Mouse (Mus musculus) E14TG2a.4 (cell line): ENCODE measurements around the gene Hoxb3.

ENCODE experiments used
- H3K27me3 ChIP-seq: 2 replicates; pipeline ENCODE4 v1.6.1; 2014; ENCODE audit warnings: low read length, control low read depth; ENCODE audit not compliant: insufficient read depth
- H3K36me3 ChIP-seq: 2 replicates; pipeline ENCODE4 v1.6.1; 2014; ENCODE audit warnings: low read length, control low read depth; ENCODE audit not compliant: insufficient read depth
- H3K4me1 ChIP-seq: replicated peaks from 2 replicates; pipeline ENCODE4 v1.6.1; 2014; ENCODE audit warnings: low read depth, low read length, control low read depth
- H3K4me3 ChIP-seq: replicated peaks from 2 replicates; pipeline ENCODE4 v1.5.1; 2014; ENCODE audit warnings: mild to moderate bottlenecking, low read length
- H3K9me3 ChIP-seq: 2 replicates; pipeline ENCODE4 v1.6.1; 2014; ENCODE audit warnings: low read length, control low read depth
- CTCF ChIP-seq: conservative IDR thresholded peaks from 2 replicates; pipeline ENCODE4 v1.5.1; 2014; ENCODE audit warnings: low read length
- NANOG ChIP-seq: IDR thresholded peaks from 2 replicates; pipeline ENCODE4 v1.6.1; 2014; ENCODE audit warnings: borderline replicate concordance, low read length, mixed read lengths
- POU5F1 ChIP-seq: IDR thresholded peaks from 2 replicates; pipeline ENCODE4 v1.6.1; 2014; ENCODE audit warnings: low read length, borderline replicate concordance

The Hoxb3 gene

DNA sequence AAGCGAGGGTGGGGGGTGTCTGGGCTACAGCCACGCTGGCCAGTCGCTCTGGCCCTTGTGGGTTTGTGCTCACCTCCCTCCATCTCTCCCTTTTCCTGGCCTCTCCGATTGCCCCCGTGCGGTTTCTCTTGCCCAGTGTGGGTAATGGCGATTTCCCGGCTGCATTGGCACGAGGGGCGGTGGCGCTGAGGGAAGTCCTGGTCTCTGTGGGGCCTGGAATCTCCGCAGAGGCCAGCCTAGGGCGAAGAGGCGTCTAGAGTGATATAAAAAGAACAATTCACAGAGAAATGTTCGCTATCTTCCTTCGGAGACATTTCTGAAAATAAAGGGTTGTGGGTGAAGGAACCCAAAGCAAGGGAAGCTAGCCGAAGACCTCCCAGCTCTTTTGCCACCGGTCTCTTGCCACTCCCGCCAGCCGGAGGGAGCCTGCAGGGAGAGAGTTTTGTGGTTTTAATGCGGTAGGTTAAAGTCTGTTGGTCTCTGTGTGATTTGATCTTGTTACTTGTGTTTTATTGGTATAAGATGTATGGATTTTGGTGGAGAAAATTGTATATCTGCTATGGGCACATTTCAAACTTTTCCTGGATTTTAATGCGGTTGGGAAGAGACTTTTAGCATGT is 29.7 kb upstream of the Hoxb3 start:
- Histone ChIP-seq H3K4me3 (peak overlapping the region; percentile 13; the same call in 1 of the 2 replicates), H3K36me3 (no peaks in the 10 kb centered on the region), H3K4me1 (peaks cover 43% of the 10 kb centered on the region), H3K9me3 (no peaks in the 10 kb centered on the region), H3K27me3 (peaks cover 99% of the 10 kb centered on the region)
- TF ChIP-seq NANOG (no peak), POU5F1 (no peak), CTCF (no peak)

DNA sequence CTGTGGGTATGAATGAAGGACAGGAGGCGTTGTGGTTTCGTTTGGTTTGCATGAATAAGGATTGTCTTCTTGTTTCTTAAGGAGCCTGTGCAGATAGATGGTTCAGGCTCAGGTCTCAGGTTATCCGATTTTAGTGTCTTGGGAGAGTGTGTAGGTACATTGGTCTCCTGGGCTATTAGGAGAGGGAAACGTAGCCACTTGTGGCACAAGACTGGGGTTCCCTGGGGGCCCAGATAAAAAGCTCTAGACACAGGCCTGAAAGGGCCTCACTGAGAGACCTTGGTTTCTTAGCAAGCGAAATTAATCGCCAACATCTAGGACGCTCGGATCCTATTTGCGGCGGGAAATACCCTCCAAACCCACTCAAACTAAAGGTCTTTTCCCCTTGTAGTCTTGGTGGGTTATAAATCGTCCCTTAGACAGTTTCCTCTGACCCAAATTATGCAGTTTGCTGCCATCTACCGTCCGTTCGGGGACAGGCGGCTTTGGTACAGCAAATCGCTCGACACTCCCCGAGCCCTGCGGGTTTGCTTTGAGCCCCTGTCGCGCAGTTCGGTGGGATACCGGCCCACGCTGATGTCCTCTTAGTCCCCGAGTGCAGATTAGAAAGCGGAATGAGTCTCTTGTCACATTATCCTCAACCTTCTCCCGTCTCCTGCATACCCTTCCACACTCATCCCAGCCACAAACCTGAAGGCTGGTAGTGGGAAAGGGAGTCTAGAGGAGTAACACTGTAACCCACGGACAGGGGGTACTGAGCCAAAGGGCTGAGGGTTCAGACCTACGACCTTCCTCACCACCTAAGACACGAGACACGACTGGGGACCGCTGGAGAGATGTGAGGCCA is 28.7 kb upstream of the Hoxb3 start:
- H3K9me3 ChIP-seq: no peaks in the 10 kb centered on the region
- H3K27me3 ChIP-seq: peaks cover 99% of the 10 kb centered on the region
- peaks cover 50% of the 10 kb centered on the region for H3K4me1 ChIP-seq
- no peaks in the 10 kb centered on the region for H3K36me3 ChIP-seq
- TF ChIP-seq CTCF (peak; percentile 61), NANOG (no peak)
- H3K4me3 ChIP-seq: no peak overlapping the region

DNA sequence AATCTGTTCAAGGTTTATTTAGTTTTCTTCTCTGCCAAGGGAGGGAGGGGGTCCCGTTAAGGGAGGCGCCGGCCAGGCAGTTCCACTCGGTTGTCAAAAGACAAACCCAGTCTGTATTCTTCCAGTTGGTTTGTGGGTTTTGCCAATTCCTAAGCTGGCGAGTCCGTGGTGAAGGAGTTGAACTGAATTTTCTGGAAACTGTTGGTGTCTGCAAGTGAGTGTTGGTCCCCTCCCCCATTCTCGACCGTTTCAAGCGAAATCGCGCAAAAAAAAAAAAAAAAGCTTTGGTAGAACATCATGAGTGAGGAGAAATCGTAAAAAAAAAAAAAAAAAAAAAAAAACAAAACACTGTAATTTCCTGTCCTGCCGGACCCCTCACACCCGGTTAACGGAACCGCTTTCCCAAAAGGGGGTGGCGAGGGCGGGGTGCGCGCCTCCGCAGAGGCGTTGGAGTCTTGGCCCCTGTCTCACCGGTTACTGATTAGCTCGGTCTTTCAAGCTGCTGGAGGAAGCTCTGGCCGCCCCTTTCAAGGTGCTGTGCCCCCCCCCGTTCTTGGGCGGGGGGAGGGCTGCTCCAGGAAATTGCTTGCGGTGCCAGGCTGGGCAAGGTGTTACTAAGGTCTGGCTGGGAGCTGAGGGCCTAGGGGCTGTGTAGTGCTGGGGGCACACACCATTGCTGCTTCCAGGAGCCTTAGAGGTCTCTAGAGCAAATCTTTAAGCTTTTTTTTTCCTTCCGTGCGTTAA is 27.9 kb upstream of the Hoxb3 start:
- Histone ChIP-seq H3K27me3 (peaks cover 99% of the 10 kb centered on the region), H3K4me3 (peak overlapping the region; percentile 17; the same call in 1 of the 2 replicates), H3K36me3 (no peaks in the 10 kb centered on the region), H3K4me1 (peaks cover 58% of the 10 kb centered on the region), H3K9me3 (no peaks in the 10 kb centered on the region)
- TF ChIP-seq CTCF (no peak), NANOG (no peak), POU5F1 (no peak)

DNA sequence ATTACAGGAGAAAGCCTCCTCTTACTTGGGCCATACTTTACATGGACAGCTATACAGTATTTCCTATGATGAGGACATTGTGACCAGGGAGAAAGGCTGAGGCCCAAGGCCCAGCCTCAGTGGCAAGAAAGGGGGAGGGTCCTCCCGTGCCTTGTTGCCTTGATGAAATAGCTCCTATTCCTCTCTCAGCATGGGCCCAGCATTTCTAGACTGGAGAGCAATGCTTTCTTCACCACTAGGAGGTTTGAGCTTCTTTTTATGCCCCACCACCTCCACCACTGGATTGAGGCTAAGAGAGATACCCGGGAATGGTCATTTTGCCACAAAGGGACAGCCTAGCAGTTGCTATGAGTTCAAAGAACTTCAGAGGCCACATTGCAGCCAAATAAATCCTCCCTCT is 26.1 kb upstream of the Hoxb3 start:
- TF ChIP-seq CTCF (no peak), NANOG (no peak), POU5F1 (no peak)
- Histone ChIP-seq H3K9me3 (no peaks in the 10 kb centered on the region), H3K4me3 (no peak overlapping the region), H3K36me3 (no peaks in the 10 kb centered on the region), H3K27me3 (peaks cover 100% of the 10 kb centered on the region), H3K4me1 (peaks cover 65% of the 10 kb centered on the region)

DNA sequence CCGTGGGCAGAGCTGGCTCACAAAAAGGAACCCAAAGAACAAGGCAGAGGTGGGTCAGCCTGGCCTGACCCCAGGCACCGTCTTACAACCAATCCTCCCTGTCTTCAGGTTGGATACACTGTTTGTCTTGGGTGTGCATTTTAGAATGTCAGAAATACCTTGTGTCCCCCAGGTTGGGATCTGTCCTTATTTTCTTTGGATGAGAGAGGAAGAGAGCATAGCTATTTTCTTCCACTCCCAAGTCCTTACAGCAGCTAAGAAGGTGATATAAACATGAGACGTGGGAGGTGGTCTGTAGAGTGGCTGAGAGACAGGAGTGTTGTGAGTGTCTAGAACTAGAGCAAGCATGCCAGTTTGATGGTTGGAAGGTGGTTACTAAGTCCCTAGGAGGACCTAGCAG is 25.7 kb upstream of the Hoxb3 start:
- TF ChIP-seq NANOG (no peak), CTCF (no peak), POU5F1 (no peak)
- no peak overlapping the region for H3K4me3 ChIP-seq
- H3K27me3 ChIP-seq: peaks cover 100% of the 10 kb centered on the region
- H3K9me3 ChIP-seq: no peaks in the 10 kb centered on the region
- H3K4me1 ChIP-seq: peaks cover 67% of the 10 kb centered on the region
- H3K36me3 ChIP-seq: no peaks in the 10 kb centered on the region

DNA sequence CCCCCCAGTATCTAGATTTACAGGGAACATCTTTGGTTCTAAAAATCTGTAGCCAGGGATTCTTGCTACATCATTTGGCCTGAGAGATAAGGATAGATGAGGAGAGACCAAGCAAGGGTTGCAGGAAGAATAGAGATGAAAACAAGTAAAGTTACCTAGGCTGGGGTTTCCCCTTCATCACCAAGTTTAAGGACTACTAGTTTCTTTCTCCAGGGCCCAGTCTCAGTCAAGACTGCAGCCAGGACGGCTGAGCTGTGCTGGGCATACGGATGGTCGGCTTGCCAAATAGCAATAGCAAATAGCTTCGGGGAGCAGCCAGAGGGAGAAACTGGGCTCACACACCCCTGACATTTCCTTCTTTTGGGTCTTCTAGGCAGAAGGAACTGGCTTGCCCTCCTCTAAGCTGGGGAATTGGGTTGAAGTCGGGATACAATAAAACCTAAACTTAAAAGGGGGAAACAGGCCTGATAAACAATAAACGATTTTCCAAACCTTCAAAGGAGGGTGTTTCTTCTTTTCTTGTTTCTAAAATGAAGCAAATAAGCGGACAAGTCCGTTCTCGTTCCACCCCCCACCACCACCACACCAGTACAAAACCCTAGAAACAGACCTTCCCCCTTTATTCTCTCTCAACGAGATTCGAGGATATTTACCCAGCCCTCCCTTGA is 25.0 kb upstream of the Hoxb3 start:
- Histone ChIP-seq H3K27me3 (peaks cover 100% of the 10 kb centered on the region), H3K36me3 (no peaks in the 10 kb centered on the region), H3K4me1 (peaks cover 67% of the 10 kb centered on the region), H3K4me3 (no peak overlapping the region), H3K9me3 (no peaks in the 10 kb centered on the region)
- TF ChIP-seq POU5F1 (no peak), NANOG (no peak)

DNA sequence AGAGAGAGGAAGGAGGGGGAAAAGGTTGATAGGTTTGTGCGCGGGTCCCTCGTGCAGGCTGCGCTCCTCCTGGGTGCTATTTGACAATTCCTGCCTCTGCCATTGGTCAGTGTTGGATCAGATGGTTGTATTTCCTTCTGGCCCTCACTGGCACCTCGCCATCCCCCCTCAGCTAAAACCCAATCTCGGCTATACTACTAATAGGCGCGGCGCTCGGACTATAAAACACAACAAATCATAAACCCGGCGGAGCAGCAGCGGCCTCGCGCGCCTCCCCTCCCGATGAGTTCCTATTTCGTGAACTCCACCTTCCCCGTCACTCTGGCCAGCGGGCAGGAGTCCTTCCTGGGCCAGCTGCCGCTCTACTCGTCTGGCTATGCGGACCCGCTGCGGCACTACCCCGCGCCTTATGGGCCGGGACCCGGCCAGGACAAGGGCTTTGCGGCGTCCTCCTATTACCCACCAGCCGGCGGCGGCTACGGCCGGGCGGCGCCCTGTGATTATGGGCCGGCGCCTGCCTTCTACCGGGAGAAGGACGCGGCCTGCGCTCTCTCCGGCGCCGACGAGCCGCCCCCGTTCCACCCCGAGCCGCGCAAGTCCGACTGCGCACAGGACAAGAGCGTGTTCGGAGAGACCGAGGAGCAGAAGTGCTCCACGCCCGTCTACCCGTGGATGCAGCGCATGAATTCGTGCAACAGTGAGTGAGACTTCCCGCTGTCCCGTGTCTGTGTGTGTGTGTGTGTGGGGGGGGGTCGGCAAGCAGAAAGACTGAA is 24.0 kb upstream of the Hoxb3 start:
- peaks cover 100% of the 10 kb centered on the region for H3K27me3 ChIP-seq
- peaks cover 68% of the 10 kb centered on the region for H3K4me1 ChIP-seq
- no peaks in the 10 kb centered on the region for H3K36me3 ChIP-seq
- no peaks in the 10 kb centered on the region for H3K9me3 ChIP-seq
- H3K4me3 ChIP-seq: peak overlapping the region; percentile 46
- TF ChIP-seq POU5F1 (no peak), NANOG (no peak), CTCF (no peak)

DNA sequence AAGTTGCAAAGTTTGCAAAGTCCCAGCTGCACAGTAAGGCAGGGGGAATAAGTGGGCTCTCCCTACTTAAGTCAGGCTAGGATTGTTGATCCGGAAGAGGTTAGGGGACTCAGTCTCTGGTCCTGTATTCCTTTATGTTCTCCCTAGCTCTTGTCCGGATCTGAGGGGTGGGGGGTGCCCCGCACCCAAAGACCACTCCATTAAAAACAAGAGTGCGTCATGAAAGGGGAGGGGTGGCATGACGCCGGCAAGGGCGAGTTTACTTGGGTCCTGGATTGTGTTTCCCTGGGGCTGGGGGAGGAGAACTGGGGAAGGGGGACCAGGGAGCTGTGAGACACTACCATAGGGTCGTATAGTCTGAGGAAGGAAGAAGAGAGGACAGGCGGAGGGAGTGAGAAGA is 23.3 kb upstream of the Hoxb3 start:
- no peaks in the 10 kb centered on the region for H3K36me3 ChIP-seq
- H3K27me3 ChIP-seq: peaks cover 100% of the 10 kb centered on the region
- TF ChIP-seq POU5F1 (no peak), CTCF (no peak), NANOG (no peak)
- H3K4me3 ChIP-seq: peak overlapping the region; percentile 62; the same call in 1 of the 2 replicates
- H3K4me1 ChIP-seq: peaks cover 68% of the 10 kb centered on the region
- no peaks in the 10 kb centered on the region for H3K9me3 ChIP-seq
